Mouse (Mus musculus) layer of hippocampus, postnatal 14 days (tissue): ENCODE results near the gene Dclk2. TPM values are rescaled to one million over a fixed set of nuclear protein-coding genes. Genes with fewer than 3 reads are reported as not detected.

Source experiments
- DNase-seq, 2 experiments: peaks; one replicate each; pipeline ENCODE4 v3.0.0; 2021 to 2022; ENCODE audit warnings: low spot score in 2 of 2, mixed read lengths in 1 of 2
- total RNA-seq, 2 experiments: library from RNA; stranded (reverse); gene quantifications; 2 replicates each; pipeline ENCODE4 v1.2.3; 2021

Dclk2 gene
- total RNA-seq, 2 experiments from 2014 or later = 129 to 130 TPM

DNA sequence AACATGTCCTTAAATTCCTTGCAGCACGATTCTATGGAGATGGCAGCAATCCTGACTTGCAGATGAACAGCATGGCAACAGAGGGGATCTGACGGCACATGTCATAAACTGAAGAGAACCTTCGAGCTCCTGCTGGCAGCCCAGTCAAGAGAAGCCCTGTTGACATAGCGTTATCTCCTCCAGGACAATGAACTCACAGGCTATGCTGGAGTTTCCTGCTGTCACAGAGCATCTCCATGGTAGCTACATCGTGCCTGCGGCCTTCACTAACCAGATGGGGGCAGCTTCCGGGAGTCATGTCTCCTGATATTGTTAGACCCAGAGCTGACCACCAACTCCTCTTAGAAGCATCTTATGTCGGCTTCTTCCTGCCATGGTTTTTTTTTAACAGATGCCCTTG, 117.8 kb downstream of the Dclk2 start:
- no peak for DNase-seq

- no peak for DNase-seq
Measured at GRCm38 (mm10) chr3:86800841-86801240, 119.8 kb downstream of the Dclk2 start.

DNA sequence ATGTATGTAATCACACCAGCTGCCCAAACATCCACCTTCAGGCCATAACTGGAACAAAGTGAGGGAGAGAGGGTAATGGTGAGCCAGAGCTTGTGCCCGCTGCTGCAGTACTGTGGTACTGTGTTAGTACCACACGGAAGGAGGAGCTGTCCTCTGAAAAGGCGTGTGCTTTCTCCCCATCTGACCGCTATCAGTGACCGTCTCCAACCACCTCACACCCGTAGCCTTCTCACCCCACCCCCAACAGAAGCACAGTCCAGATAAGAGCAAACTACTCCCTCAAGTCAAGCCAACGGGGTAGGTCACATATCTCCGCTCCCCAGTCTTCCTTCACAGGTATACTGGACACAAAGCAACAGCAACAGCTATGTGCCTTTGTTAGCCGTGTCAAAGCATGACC, 121.6 kb downstream of the Dclk2 start:
- no peak for DNase-seq

DNA sequence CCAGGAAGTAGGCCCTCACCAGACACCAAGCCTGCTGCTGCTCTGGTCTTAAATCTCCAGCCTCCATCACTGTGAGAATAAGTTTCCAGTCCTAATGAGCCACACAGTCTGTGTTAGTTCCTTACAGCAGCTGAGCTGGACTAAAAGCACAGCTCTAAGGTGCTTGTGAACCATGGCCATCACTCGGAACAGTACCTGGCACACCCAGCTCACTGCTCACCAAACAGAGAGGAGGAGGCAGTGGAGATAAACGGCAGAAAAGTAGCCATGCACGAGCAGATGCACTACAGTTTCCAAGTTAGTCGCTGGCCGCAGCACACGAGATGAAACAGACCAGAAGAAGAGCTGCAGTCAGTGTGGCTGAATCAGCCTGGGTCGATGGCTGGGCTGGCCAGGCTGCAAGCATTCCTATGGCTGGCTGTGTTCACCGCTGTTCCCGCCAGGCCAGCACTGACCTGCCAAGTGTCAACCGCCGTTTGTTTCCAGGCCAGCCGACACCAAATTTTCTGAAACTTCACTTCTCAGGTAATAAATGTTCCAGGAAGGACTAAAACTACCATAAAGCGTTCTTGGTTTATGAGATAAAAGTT, 122.7 kb downstream of the Dclk2 start:
- DNase-seq = no peak

DNA sequence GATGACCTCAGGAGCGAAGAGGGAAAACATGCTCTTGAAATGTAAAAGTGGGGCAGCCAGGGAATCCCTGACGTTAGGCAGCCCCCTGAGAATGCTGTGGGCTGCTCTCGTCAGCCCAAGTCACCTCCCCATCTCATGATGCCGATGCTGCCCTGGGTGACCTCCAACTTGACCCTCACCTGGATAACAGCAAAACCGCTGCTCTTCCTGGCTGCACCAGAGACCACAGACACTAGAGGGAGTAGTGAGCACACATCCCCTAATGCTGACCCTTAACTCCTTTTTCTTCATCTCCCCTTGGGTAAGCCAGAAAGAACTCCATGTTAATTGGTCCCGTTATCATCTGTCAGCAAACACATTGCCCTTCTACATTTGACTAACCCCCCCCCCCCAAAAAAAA, 123.9 kb downstream of the Dclk2 start:
- DNase-seq = no peak

- DNase-seq = no peak
Measured at GRCm38 (mm10) chr3:86793720-86794191, 126.9 kb downstream of the Dclk2 start.

DNA sequence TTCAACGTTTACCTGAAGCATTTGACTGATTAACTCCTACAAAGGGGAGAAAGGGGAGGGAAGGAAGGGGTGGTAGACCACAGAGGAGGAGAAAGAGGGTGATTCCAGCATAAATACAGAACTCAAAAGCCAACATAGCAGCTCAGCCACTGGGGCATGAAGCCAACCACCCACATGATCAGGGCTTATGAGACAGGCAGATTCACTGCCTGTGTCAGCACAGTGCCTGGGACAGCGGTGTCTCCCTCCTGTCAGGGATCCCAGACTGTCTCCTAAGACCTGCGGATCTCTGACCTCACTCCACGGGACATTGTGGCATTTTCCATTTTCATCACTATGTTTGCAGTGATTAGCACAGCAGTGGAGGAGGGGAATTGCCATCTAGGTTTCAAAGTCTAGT, 127.4 kb downstream of the Dclk2 start:
- DNase-seq = no peak

- peak in 1 of 2 experiments; percentile 49 for DNase-seq
Measured at GRCm38 (mm10) chr3:86789752-86790151, 130.9 kb downstream of the Dclk2 start.

DNA sequence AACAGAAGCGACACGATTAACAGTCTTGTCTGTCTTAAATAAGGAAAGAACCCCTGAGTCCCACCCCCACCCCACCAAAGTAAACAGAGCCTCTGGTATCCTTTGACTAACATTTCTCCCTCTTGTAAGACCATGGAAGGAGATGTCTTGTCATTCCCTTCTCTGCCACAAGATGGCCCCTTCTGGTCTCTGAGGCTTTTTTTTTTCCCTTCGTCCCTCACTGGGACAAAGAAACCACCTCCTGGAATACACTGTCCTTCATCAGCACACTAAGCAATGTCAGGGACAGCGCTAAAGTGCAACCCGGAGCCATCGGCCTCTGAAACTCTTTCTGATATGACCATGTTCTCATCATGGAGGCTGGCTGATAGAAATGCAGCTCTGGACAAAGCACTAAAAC, 131.9 kb downstream of the Dclk2 start:
- peak; percentile 70 to 85 for DNase-seq

GRCm38 (mm10) chr3:86787423-86788123, 133.1 kb downstream of the Dclk2 start:
- peak in 1 of 2 experiments; percentile 2 for DNase-seq

- peak; percentile 61 to 87 for DNase-seq
Measured at GRCm38 (mm10) chr3:86786845-86787351, 133.8 kb downstream of the Dclk2 start.

DNA sequence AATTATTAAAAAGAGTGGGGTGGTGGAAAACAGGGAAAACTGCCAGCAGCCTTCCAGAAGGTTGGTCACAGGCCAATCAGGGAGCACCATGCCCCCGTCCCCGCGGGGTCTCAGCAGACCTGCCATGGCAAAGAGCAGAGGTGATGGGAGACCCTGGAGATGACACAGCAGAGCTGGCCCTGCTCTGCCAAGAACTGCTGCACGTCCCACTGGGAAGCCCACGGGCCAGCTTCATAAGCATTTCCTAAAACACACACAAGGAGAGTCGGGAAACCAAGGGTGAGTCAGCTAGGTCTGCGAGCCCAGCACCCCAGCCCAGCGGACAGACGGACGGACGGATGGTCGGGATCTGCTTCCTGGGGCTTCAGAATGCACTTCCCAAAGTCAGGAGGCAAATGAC, 134.4 kb downstream of the Dclk2 start:
- DNase-seq = no peak

- peak in 1 of 2 experiments; percentile 3 for DNase-seq
Measured at GRCm38 (mm10) chr3:86784930-86785329, 135.7 kb downstream of the Dclk2 start.

GRCm38 (mm10) chr3:86784051-86784450, 136.6 kb downstream of the Dclk2 start:
- DNase-seq = peak in 1 of 2 experiments; percentile 11

DNA sequence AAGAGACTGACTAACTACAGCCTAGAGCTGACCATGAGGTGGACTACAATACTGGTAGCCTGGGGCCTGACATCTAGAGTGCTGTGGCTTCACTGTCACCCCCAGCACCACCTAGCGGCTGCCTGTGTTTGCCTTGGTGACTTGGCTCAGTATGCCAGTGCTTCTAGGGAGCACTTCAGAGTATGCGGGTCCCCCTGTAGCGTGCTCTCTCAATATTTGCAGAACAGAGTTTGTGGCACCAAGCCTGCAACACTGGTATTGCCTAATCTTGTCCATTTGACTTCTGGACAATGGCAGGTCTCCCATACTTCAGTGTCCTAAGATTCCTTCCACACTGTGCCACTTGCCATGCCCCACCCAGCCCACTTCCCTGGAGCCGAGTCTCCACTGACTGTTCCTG, 140.9 kb downstream of the Dclk2 start:
- no peak for DNase-seq

- no peak for DNase-seq
Measured at GRCm38 (mm10) chr3:86775444-86775828, 145.2 kb downstream of the Dclk2 start.

GRCm38 (mm10) chr3:86774566-86775443, 145.8 kb downstream of the Dclk2 start:
- DNase-seq = no peak

DNA sequence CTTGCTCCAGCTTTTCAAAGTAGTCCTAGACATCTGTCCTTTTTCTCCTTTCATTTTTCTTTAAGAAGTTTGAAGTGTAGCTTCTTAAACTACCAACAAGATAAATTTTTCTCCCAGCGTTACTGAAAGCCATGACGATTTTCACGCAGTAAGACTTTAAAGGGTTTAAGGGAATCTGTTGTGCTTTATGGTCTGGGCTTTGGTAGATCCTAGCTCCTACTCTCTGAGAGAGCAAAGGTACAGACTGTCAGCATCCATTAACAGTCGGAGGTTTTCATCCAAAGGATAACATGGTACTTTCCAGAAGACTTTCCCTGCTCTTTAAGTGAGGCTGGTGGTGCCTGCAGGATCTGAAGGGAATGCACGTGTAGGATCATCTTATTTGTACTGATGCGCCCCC, 151.7 kb downstream of the Dclk2 start:
- no peak for DNase-seq

- DNase-seq = no peak
Measured at GRCm38 (mm10) chr3:86768553-86768952, 152.1 kb downstream of the Dclk2 start.

- no peak for DNase-seq
Measured at GRCm38 (mm10) chr3:86762456-86762855, 158.2 kb downstream of the Dclk2 start.

DNA sequence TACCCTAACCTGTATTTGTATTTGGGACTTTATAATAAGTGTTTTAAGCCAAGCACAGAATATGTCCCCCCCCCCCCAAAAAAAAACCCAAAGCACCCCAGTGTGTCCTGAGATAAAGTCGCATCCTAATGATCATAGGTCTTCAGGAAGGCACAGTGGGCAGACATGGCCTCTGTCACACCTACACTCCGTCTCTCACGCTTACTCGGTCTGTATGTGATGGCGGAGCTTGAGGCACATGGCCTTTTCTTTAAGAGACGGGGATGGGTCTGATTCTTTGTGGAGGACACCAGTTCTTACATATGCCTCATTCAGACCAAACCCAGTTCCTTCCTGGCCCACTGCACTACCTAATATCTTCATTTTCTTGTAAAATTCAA, 158.6 kb downstream of the Dclk2 start:
- no peak for DNase-seq
